Mouse (Mus musculus): Measurements from ENCODE around the gene Gm7929. TPM values are rescaled to one million over a fixed set of nuclear protein-coding genes. Genes with fewer than 3 reads are reported as not detected.
"Not testable (repeated sequence)": the region's sequence is repeated elsewhere in the genome, so short reads cannot be mapped to it uniquely, and the experiment has no call there.

Gene Gm7929
- not detected in 2 replicates for polyA plus RNA-seq (2015; fragmentation: Nextera tagmentation; extraction: Ambion mirVana)

GRCm38 (mm10) chr14:41750514-41750913, at the start of gene Gm7929:
Gene Gm7929, minus strand, starts transcription at chr14:41750614.
- not testable (repeated sequence) for DNase-seq (ENCODE audit: low spot score)

GRCm38 (mm10) chr14:41772341-41772740, 21.9 kb upstream of the Gm7929 start, which contains the start of gene Gm47189:
Gene Gm47189, minus strand, starts transcription at chr14:41772441.
- DNase-seq (ENCODE audit: low spot score), result not testable (repeated sequence)

GRCm38 (mm10) chr14:41755931-41756330, 5.5 kb upstream of the Gm7929 start:
- DNase-seq (ENCODE audit: low spot score), result not testable (repeated sequence)

- DNase-seq (ENCODE audit: low spot score), result not testable (repeated sequence)
Measured at GRCm38 (mm10) chr14:41723437-41723836, 27.0 kb downstream of the Gm7929 start.

DNA sequence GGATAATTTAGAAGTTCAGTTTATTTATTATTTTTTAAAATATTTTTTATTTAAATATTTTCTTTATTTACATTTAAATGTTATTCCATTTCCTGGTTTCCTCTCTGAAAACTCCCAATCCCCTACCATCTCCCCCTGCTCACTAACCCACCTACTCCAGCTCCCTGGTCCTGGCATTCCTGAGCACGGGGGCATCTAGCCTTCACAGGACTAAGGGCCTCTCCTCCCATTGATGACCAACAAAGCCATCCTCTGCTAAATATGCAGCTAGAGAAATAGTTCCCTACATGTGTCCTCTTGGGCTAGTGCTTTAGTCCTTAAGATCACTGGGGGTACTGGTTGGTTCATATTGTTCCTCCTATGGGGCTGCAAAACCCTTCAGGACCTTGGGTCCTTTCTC, 33.2 kb downstream of the Gm7929 start:
- not testable (repeated sequence) for DNase-seq (ENCODE audit: low spot score)

DNA sequence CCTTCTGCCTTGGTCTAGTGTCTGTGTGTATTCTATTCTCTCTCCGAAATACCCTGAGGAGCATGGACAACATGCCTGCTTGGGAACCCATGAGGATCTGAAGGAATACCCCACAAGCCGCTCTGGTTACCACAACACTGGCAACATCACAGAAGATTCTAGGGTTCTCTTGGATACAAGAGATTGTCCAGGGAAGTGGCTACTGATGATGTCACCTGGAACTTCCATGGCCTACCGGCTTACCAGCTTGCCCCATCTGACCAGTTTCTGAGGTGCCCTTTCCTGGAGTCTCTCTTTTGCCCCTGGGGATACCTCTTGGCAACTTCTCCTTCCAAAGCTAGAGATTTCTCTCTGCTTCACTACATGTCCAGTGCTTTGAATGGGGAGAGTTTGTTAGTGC, 48.6 kb downstream of the Gm7929 start, which contains the start of gene Gm8068:
Gene Gm8068, minus strand, starts transcription at position 101 of the 400 bp plus-strand sequence.
- DNase-seq (ENCODE audit: low spot score), result not testable (repeated sequence)

Other genes with a start within 250 kb of the Gm7929 start
- not detected in 2 replicates for gene Gm7970, start 195.0 kb downstream of the Gm7929 start, polyA plus RNA-seq (2015; fragmentation: Nextera tagmentation; extraction: Ambion mirVana)
- gene 1700049E17Rik2, start 177.4 kb downstream of the Gm7929 start, polyA plus RNA-seq (2015; fragmentation: Nextera tagmentation; extraction: Ambion mirVana), result not detected in 2 replicates
- gene Gm3072, start 126.0 kb downstream of the Gm7929 start, polyA plus RNA-seq (2015; fragmentation: Nextera tagmentation; extraction: Ambion mirVana), result not detected in 2 replicates
- gene Gm3676, start 104.1 kb downstream of the Gm7929 start, polyA plus RNA-seq (2015; fragmentation: Nextera tagmentation; extraction: Ambion mirVana), result not detected in 2 replicates
- not detected in 2 replicates for gene Gm8068, start 48.7 kb downstream of the Gm7929 start, polyA plus RNA-seq (2015; fragmentation: Nextera tagmentation; extraction: Ambion mirVana)
- gene Gm47189, start 21.8 kb upstream of the Gm7929 start, polyA plus RNA-seq (2015; fragmentation: Nextera tagmentation; extraction: Ambion mirVana), result not detected in 2 replicates
- gene Gm7980, start 156.7 kb upstream of the Gm7929 start, polyA plus RNA-seq (2015; fragmentation: Nextera tagmentation; extraction: Ambion mirVana), result not detected in 2 replicates
- gene 1700049E17Rik1, start 174.3 kb upstream of the Gm7929 start, polyA plus RNA-seq (2015; fragmentation: Nextera tagmentation; extraction: Ambion mirVana), result not detected in 2 replicates
- gene 1700024B05Rik, start 193.4 kb upstream of the Gm7929 start, polyA plus RNA-seq (2015; fragmentation: Nextera tagmentation; extraction: Ambion mirVana), result not detected in 2 replicates
- not detected in 2 replicates for gene Gm6401, start 217.3 kb upstream of the Gm7929 start, polyA plus RNA-seq (2015; fragmentation: Nextera tagmentation; extraction: Ambion mirVana)
- gene Gm3543, start 232.7 kb upstream of the Gm7929 start, polyA plus RNA-seq (2015; fragmentation: Nextera tagmentation; extraction: Ambion mirVana), result not detected in 2 replicates

All from thymus, postnatal 0 days (tissue).